Mouse (Mus musculus) liver, postnatal 0 days (tissue): Measurements from ENCODE around the gene Slc38a3.

Source experiments
- CTCF ChIP-seq: sonication (generic); IDR thresholded peaks from 2 replicates; pipeline ENCODE4 v1.5.1; 2016; ENCODE audit warnings: antibody characterized with exemption, low read depth
- EP300 ChIP-seq: IDR thresholded peaks from 2 replicates; pipeline ENCODE4 v1.6.1; 2016; ENCODE audit warnings: antibody characterized with exemption, low read depth, mild to moderate bottlenecking

DNA sequence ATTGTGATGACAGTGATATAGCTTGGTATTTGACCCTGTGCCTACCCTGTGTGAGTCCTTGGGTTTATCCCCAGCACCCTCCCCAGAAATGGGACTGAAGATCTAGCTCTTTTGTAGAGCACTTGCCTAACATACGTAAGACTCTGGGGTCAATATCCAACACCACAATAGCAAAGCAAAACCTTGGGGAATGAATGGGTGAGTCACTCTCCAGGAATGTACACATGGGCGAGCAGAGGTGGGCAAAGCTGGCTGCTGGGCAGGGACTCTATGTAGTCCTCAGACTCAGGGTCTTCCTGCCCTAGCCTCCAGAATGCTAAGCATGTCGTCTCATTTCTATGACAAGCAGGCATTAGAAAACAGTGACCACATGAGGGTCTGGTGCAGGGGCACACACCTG, 20.6 kb downstream of the Slc38a3 start:
- TF ChIP-seq EP300 (no peak), CTCF (no peak)
